Mouse (Mus musculus): Measurements from ENCODE around the gene Me3.

Gene Me3

DNA sequence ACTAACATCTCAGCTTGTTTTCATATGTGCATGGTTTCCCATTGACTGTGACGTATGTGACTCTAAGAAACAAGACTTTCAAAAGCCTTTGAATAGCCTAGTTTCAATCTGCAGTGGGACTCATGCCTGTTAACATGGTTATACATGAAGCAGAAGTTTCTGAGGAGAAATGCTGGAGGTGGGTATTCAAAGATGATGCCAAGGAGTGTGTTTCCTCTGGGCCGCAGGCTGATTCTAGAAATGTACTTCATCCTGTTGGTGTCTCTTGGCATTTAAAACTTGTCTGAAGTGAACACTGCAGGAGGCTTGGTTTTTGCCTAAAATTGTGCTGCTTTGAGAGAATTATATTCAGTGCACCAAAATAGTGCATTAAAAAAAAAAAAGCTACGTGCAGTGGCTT, 34.2 kb downstream of the Me3 start:
- peak; percentile 64 for DNase-seq (ENCODE audit: low read depth, low spot score)

- DNase-seq (ENCODE audit: low read depth, low spot score), result no peak
These were observed 35.4 kb downstream of the Me3 start for GRCm38 (mm10) chr7:89667570-89667969.

GRCm38 (mm10) chr7:89669461-89669860, 37.3 kb downstream of the Me3 start:
- DNase-seq (ENCODE audit: low read depth, low spot score), result no peak

DNA sequence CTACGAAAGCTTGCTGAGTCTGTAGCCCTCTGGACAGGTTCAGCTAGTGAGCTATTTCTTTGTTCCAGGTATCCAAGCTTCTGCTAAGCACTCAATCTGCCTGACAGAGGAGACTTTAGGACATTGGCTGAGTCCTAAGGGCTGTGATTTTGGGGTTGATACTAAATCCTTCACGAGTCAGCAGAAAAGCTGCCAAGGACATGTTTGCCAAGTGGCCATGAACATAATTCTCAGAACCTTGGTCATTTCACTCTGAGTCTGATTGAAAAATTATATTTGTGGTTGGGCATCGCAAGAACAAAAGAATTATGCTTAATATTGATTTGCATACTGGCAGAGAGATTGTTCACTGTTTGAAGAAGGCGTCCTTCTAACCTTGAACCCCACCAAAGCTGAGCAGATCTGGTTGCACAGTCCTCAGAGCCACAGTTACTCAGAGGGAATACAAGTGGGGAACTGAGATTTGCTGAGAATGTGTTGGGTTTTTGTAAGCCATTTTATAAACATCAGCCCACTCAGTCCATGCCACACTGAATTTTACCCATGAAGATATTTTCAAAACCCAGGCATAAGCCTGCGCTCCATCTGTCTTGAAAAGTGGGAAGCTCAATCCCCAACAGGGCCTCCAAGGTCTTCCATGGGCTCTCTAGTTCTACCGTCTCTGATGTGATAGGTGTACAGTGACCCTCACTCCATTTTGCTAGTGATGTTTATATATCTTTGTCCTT, 39.1 kb downstream of the Me3 start:
- peak; percentile 70 for DNase-seq (ENCODE audit: low read depth, low spot score)

- DNase-seq (ENCODE audit: low read depth, low spot score), result no peak
These were observed 44.0 kb downstream of the Me3 start for GRCm38 (mm10) chr7:89676176-89676575.

GRCm38 (mm10) chr7:89677850-89678249, 45.7 kb downstream of the Me3 start:
- DNase-seq (ENCODE audit: low read depth, low spot score), result peak; percentile 47

DNA sequence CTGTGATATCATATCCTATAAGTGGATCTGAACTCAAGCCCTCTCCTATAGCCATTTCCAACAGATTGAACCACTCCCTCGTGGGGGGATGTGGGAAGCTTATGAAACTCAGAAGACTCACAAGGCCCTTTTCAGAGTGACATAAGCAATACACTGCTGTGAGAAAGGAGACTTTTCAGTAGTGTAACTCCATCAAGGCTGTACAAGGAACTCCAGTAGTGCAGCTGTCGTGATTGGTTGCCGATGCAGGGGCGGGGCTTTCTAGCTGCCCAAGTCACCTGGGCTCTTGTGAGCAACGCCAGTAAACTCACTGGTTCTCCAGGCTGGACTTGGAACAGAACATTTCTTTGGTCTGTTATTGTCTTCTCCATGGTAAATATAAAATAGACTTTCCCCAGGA, 46.5 kb downstream of the Me3 start:
- no peak for DNase-seq (ENCODE audit: low read depth, low spot score)

GRCm38 (mm10) chr7:89679139-89679538, 46.9 kb downstream of the Me3 start:
- DNase-seq (ENCODE audit: low read depth, low spot score), result peak; percentile 40

- DNase-seq (ENCODE audit: low read depth, low spot score), result no peak
These were observed 47.5 kb downstream of the Me3 start for GRCm38 (mm10) chr7:89679621-89680140.

- no peak for DNase-seq (ENCODE audit: low read depth, low spot score)
These were observed 48.7 kb downstream of the Me3 start for GRCm38 (mm10) chr7:89680891-89681290.

GRCm38 (mm10) chr7:89681666-89682470, 49.7 kb downstream of the Me3 start:
- DNase-seq (ENCODE audit: low read depth, low spot score), result peak; percentile 87

DNA sequence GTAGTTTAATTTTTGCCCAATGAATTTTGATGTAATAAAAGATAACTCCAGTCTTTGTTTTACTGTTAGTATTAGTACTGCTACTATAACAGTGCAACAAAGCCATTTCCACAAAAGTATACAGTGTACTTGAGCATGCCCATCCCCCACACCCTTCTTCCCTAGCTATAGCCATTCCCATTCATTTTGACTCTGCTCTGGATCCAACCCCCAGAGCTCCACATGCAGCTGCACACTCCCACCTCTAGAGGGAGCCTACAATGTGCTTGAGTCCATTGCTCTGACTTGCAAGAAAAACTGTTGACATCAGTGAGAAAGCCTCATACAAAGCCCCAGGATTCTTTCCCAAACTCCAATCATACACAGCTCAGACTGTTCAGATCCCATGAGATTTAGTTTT, 66.0 kb downstream of the Me3 start:
- peak; percentile 59 for DNase-seq (ENCODE audit: low read depth, low spot score)

DNA sequence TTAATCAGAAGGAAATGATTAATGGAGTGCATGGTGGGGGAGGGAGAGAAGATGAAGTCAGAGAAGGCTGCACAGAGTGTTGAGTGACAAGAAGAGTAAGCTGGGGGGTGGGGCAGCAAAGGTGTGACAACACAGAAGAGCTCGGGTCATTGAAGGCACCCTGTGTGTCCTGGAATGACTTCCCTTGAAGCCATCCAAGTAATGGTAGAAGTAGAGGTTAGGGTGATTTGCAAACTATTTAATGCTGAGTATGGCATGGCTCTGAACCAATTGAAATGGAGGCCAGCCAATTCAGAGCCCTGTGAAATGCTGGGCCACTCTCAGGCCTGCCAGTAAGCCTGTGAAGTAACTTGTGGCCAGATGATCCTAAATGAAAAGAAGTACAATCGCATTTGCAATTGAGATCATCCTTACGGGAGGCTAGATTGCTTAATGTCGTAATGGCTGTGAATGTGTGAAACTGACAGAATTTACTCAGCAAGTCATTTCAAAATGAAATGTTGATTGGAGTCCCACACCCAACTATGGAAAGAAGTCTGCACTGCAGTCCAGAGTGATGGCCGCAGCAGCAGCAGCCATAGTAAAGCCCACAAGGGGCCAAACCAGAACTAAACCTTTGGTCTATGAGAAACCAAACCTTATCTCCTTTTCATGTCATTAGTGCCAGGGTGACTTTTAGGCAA, 67.6 kb downstream of the Me3 start:
- DNase-seq (ENCODE audit: low read depth, low spot score), result peak; percentile 59

- no peak for DNase-seq (ENCODE audit: low read depth, low spot score)
These were observed 68.3 kb downstream of the Me3 start for GRCm38 (mm10) chr7:89700511-89700910.

DNA sequence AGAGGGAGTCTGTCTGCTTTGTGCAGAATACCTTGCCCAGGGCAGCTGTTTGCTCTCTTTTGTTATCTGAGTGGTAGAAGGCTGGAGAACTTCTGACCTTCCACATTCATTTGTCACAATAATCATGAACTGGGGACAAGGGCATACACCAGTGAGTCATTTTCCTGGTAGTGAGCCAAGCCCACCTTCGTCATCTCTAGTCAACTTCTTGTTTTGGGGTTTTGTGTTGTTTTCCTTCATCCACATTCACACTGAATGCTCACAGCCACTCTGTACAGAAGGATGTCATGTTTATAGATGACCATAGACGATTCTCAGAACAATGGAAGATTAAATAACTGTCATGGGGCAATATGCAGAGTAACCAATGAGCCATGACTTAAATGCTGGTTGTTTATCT, 78.6 kb downstream of the Me3 start:
- no peak for DNase-seq (ENCODE audit: low read depth, low spot score)

DNA sequence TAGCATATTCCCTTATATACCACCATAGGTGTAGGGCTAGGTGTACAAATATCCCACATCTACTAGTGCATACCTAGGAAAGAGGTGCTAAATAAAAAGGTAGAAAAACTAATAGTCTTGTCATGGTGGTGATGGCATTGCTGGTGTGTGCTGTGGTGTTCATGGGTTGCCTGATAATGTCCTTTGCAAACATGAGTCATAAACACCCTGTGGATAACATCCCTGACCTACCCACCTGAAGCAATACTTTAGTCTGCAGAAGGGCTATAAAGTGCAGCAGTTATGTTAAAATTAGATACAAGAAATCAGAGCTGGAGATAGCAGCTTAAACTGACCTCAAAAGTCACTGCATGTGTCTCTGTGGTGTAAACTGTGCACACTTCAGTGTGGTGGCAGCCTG, 80.9 kb downstream of the Me3 start:
- DNase-seq (ENCODE audit: low read depth, low spot score), result no peak

GRCm38 (mm10) chr7:89716226-89716625, 84.0 kb downstream of the Me3 start:
- DNase-seq (ENCODE audit: low read depth, low spot score), result no peak

DNA sequence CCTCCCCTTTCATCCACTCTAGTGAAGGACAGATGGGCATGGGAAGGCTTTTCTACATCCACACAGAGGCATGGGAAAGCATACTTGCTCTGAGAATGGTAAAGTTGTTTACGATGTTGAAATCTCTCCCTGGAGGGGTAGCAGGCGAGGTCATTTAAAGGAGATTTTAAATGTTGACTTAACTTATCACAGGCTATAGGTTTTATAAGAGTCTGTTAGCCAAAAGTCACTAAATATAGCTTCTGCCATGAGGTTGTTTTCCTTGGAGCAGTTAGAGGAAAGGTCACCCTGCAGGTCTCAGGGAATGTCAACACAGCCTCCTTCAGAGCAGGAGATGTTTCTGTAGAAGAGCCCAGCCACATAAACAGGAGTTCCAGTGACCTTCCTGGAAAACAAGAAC, 85.3 kb downstream of the Me3 start:
- no peak for DNase-seq (ENCODE audit: low read depth, low spot score)

- no peak for DNase-seq (ENCODE audit: low read depth, low spot score)
These were observed 86.1 kb downstream of the Me3 start for GRCm38 (mm10) chr7:89718264-89718663.

GRCm38 (mm10) chr7:89720256-89720655, 88.1 kb downstream of the Me3 start:
- DNase-seq (ENCODE audit: low read depth, low spot score), result no peak

GRCm38 (mm10) chr7:89726712-89727111, 94.5 kb downstream of the Me3 start:
- DNase-seq (ENCODE audit: low read depth, low spot score), result peak; percentile 43

- no peak for DNase-seq (ENCODE audit: low read depth, low spot score)
These were observed 95.4 kb downstream of the Me3 start for GRCm38 (mm10) chr7:89727615-89728014.

Measured in brain, adult 2 months (tissue).